Mouse (Mus musculus) yolk sac, embryonic 10.5 days (tissue): ENCODE data around the gene Gm9817.

Source experiments
- DNase-seq: peaks from one replicate; pipeline ENCODE4 v3.0.0-alpha.2; 2017; ENCODE audit warnings: low spot score

The Gm9817 gene

DNA sequence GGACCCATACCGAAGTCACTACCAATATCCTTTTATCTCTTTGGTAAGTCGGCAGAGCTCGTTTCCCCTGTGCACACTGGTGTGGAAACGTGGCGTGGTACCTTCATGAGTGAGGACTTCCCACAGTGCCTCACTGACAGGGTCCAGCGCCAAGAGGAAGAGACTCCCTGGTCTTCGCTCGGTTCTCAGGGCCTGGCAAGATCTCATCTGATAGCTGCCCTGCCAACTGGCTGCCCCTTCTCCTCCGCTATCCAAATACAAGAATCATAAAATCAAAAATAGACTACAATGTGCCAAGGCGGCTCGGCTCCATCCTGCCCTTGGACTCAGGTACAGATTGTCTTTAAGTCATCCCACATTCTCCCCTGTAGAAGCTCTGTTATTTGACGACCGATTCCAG, 11.4 kb downstream of the Gm9817 start:
- DNase-seq: no peak

DNA sequence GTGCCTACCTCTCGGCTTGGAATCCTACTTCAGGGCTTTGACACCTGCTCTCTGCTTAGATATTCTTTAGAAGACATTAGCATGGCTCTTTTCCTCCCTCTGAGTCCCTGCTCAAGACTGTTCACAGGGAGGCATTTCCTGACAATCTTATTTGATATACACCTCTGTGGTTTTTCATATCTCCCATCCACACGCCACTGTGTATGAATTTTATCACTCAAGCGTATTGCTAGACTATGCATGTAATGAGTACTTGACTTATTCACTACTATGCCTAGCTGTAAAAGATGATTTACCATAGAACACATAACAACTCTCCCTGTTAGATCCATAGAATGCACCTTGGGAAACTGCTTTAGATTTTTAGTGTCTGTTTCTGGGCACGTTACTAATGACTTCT, 14.3 kb downstream of the Gm9817 start:
- DNase-seq: no peak

DNA sequence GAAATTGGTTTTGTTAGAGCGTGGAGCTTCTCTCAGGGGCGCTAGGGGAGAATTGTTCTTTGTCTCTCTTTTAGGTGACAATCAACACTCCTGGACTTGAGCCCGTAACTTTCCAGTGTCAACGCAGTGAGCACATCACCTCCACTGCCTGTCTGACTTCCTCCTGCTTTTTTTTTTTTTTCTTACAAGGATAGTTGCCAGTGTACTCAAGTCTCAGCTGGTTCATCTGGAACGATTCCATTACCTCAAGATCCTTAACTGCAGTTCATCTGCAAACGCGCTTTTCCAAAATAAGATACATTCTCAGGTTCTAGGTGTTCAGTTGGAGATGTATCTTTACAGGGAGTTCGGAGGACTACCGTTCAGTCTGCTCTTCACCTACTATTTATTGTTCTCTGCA, 16.5 kb downstream of the Gm9817 start:
- DNase-seq: no peak

DNA sequence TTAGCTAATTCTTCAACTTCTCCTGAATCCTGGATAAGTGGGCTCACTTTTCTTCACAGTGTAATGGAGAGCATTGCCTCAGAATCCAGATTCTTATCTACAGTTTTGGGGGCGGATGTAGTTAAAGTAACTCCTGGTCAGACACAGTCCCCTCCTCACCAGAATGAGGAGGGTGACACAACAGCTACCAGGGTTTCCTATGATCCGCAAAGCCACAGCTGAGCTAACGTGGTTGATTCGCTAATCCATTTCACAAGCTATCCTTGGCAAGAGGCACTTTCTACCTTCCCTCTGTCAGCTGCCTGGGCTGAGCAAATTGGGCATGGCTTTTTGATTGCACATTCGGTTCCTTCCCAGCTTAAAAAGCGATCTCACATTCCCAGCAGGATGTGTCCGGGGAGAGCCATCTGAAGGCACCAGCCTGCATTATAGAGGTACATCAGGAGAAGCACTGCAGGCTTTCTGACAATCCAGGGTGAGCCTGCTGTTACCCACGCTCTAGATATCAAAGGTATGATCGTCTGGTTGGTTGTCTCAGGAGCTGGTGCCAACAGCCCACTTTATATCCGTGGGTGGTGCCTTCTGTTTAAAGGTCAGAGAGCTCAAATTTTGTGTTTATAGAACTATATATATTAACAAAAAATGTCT, 21.2 kb downstream of the Gm9817 start:
- no peak for DNase-seq

GRCm38 (mm10) chr13:45106480-45106879, 28.0 kb downstream of the Gm9817 start:
- no peak for DNase-seq

- DNase-seq: no peak
These were observed 30.4 kb downstream of the Gm9817 start for GRCm38 (mm10) chr13:45108851-45109390.

GRCm38 (mm10) chr13:45118375-45118774, 39.9 kb downstream of the Gm9817 start:
- DNase-seq: no peak

DNA sequence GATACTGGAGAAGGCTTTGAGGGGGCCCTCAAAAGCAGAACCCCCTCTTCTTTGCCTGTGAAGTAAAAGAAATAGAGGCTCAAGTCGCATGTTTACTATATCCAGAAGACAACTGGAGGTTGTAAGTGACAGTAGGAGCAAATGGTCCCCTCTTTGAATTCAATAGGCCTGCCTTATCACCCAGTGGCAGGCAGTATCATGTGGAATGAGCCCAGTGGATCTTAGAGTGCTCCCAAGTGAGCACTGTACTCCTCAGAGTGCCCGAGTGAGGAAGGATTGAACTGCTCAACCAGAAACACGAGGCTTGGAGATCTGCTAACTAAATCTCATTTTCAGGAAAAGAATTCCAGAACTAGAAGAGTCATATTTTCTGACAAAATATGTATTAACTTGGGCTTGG, 40.3 kb downstream of the Gm9817 start:
- DNase-seq: no peak
